Mouse (Mus musculus): ENCODE results near the gene BC034090. TPM values are rescaled to one million over a fixed set of nuclear protein-coding genes. Genes with fewer than 3 reads are reported as not detected.

Gene BC034090
- polyA plus RNA-seq (2014; fragmentation: Nextera tagmentation; extraction: Ambion mirVana): 3.3 and 3.8 TPM in 2 replicates

DNA sequence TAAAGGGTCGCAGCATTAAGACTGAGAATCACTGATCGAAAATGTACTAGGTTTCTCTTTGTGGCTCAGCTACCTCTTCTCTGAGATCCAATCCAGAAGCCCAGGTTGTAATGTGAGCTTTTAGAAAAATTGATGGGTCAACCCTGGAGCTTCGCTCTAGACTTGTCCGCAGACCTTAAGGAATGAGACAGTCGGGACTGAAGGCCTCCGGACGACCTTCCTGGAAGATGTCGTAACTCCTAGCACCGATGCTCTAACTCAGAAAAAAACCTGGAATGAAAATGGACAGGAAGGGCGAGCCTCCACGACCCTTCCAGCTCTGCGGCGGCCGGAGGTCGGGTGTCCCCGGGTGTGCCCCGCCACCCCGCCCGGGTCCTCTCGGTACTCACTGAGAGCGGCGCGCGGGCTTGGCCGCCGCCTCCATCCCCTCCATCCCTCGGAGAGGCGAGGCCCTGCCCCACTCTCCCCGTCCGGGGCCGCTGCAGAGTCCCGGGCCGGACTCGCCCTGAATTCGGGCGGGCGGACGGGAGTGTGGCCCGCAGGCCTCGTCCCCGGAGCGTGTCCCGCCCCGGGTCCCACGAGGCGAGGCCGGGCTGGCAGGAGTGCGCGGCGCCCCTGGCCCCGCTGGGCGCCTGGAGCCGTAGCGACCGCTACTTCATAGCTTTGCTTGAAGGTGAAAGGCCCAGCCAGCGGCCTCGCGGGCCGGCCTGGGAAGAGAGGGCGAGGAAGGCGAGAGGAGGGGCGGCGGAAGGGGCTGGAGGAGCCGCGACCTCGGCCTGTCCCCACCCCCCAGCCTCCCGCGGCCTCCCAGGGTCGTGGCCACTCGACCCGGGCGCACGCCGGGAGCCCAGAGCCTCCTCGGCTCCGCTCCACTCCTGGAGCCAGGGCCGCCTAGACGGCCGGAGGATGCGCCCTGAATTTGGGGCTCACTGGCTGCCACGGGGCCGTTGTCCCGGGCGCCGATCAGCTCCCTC lies at the start of gene BC034090:
Gene BC034090 (minus strand): TSS at position 648 of the 974 bp plus-strand sequence.
- peak; percentile 80; the same call in 1 of the 2 replicates for ATAC-seq (ENCODE audit: insufficient number of reproducible peaks, insufficient read depth, low FRiP score, low read depth)

DNA sequence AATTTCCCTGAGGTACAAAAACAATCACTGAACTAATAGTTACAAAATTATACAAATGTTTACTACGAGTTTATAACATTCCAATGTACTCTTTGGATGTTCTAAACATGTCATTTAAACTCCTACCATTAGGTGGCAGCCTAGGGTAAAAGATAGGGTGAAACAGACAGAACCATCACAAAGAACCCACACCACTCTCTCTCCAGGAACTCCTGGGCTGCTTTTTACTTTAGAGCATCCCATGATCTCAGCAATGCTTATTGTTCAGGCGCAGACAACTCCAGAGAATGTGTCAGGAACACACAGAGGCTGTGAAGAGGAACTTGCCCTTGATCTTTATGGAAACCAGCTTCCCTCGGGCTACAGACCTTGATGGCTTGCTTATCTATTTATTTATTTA lies 49.2 kb upstream of the BC034090 start:
- no peak overlapping the region for H3K4me2 ChIP-seq (replicated peaks; ENCODE audit: low read depth, low read length)
- H3K9ac ChIP-seq (replicated peaks; ENCODE audit: low read depth, low read length): no peak overlapping the region
- 15% methylated on average over 3 of the region's 3 CpGs for WGBS
- H3K9me3 ChIP-seq (ENCODE audit: control insufficient read depth, low read depth, low read length): no peaks in the 10 kb centered on the region
- peak; percentile 33; the same call in 1 of the 2 replicates for ATAC-seq (ENCODE audit: insufficient number of reproducible peaks, insufficient read depth, low FRiP score, low read depth)
- no peaks in the 10 kb centered on the region for H3K27me3 ChIP-seq (ENCODE audit: control insufficient read depth, insufficient read depth, low read length)
- H3K36me3 ChIP-seq (ENCODE audit: control insufficient read depth, insufficient read depth, low read length): no peaks in the 10 kb centered on the region
- H3K4me3 ChIP-seq (ENCODE audit: low read depth, low read length): no peak overlapping the region
- no peaks in the 10 kb centered on the region for H3K4me1 ChIP-seq (ENCODE audit: control insufficient read depth, insufficient read depth, low read length)
- no peak overlapping the region for H3K27ac ChIP-seq (ENCODE audit: low read length)

More for the DNA sequence above, at the start of gene BC034090:
- H3K27me3 ChIP-seq (ENCODE audit: control insufficient read depth, insufficient read depth, low read length): no peaks in the 10 kb centered on the region
- WGBS: 2% methylated on average over 80 of the region's 85 CpGs
- H3K4me1 ChIP-seq (ENCODE audit: control insufficient read depth, insufficient read depth, low read length): no peaks in the 10 kb centered on the region
- peak within 1 kb of the TSS; percentile 77 for H3K9ac ChIP-seq (replicated peaks; ENCODE audit: low read depth, low read length)
- peak within 1 kb of the TSS; percentile 77 for H3K4me2 ChIP-seq (replicated peaks; ENCODE audit: low read depth, low read length)
- peak within 1 kb of the TSS; percentile 57 for H3K4me3 ChIP-seq (ENCODE audit: low read depth, low read length)
- H3K27ac ChIP-seq (ENCODE audit: low read length): peak within 1 kb of the TSS; percentile 55; the same call in 1 of the 2 replicates
- H3K36me3 ChIP-seq (ENCODE audit: control insufficient read depth, insufficient read depth, low read length): no peaks in the 10 kb centered on the region; the same call in 1 of the 2 replicates
- H3K9me3 ChIP-seq (ENCODE audit: control insufficient read depth, low read depth, low read length): no peaks in the 10 kb centered on the region

DNA sequence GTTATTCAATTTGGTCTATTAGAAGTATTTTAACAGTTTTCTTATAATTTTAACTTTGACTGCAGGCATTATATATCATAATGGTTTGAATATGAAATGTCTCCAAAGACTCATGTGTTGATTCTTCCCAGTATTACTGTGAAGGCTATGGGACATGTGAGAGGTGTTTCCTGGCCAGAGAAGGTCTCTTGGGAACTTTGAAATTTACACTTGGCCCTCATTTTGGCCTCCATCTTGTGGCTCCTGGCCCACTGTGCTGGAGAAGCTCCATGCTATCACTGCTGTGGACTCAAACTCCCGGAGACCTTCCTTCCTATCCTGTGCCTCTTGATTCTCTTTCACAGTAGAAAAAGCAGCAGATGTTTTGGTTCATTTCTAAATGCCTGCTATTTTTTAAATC lies 45.2 kb upstream of the BC034090 start:
- 95% methylated on average over 1 of the region's 1 CpGs for WGBS
- H3K27ac ChIP-seq (ENCODE audit: low read length): no peak overlapping the region
- no peaks in the 10 kb centered on the region for H3K4me1 ChIP-seq (ENCODE audit: control insufficient read depth, insufficient read depth, low read length)

DNA sequence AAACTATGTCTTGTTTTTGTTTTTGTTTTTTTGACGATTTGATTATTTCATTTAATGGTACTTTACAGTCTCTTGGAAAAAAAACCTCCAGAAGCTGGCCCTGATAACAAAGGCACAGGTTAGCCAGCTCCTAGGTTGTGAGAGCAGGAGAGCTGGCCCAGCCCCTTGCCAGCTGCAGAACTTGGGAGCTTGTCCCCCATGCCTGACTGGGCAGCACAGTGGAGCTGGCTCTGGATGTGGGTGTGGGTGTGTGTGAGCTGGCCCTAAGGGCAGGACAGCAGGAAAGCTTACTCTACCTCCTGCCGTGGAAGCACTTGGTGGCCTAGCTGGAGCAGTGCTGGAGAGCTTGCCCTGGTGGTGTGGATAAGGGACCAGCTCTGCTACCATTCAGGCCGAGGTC lies 43.8 kb upstream of the BC034090 start:
- H3K27ac ChIP-seq (ENCODE audit: low read length): no peak overlapping the region
- no peaks in the 10 kb centered on the region for H3K4me1 ChIP-seq (ENCODE audit: control insufficient read depth, insufficient read depth, low read length)
- WGBS: 74% methylated on average over 3 of the region's 3 CpGs
- H3K4me2 ChIP-seq (replicated peaks; ENCODE audit: low read depth, low read length): no peak overlapping the region
- no peak overlapping the region for H3K9ac ChIP-seq (replicated peaks; ENCODE audit: low read depth, low read length)
- no peaks in the 10 kb centered on the region for H3K9me3 ChIP-seq (ENCODE audit: control insufficient read depth, low read depth, low read length)
- no peaks in the 10 kb centered on the region for H3K27me3 ChIP-seq (ENCODE audit: control insufficient read depth, insufficient read depth, low read length)
- H3K36me3 ChIP-seq (ENCODE audit: control insufficient read depth, insufficient read depth, low read length): peaks cover 3% of the 10 kb centered on the region; the same call in 1 of the 2 replicates
- no peak overlapping the region for H3K4me3 ChIP-seq (ENCODE audit: low read depth, low read length)
- ATAC-seq (ENCODE audit: insufficient number of reproducible peaks, insufficient read depth, low FRiP score, low read depth): no peak

More for the DNA sequence above, 45.2 kb upstream of the BC034090 start:
- H3K9me3 ChIP-seq (ENCODE audit: control insufficient read depth, low read depth, low read length): no peaks in the 10 kb centered on the region
- peaks cover 3% of the 10 kb centered on the region; the same call in 1 of the 2 replicates for H3K36me3 ChIP-seq (ENCODE audit: control insufficient read depth, insufficient read depth, low read length)
- H3K27me3 ChIP-seq (ENCODE audit: control insufficient read depth, insufficient read depth, low read length): no peaks in the 10 kb centered on the region
- H3K9ac ChIP-seq (replicated peaks; ENCODE audit: low read depth, low read length): no peak overlapping the region
- no peak overlapping the region for H3K4me3 ChIP-seq (ENCODE audit: low read depth, low read length)
- ATAC-seq (ENCODE audit: insufficient number of reproducible peaks, insufficient read depth, low FRiP score, low read depth): no peak
- no peak overlapping the region for H3K4me2 ChIP-seq (replicated peaks; ENCODE audit: low read depth, low read length)

DNA sequence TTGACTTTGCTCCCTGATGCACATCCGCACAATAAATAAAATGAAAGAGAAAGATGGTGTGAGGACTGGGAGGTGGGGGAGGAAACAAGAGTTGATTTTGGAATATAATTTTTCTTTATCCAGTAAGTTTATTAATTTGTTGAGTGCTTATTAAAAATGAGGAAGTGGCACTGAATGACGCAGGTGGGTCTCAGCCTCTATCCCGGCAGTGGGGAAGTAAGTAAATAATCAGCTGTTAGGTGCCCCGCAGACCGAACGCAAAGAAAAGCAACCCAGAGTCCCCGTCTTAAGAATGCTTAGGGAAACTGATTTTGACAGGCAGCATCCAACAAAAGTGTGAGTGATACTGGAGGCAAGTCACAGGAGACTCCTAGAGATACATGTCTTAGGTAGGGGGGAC lies 39.6 kb upstream of the BC034090 start:
- Histone ChIP-seq H3K27ac (ENCODE audit: low read length) (no peak overlapping the region), H3K27me3 (ENCODE audit: control insufficient read depth, insufficient read depth, low read length) (no peaks in the 10 kb centered on the region), H3K9me3 (ENCODE audit: control insufficient read depth, low read depth, low read length) (no peaks in the 10 kb centered on the region), H3K4me1 (ENCODE audit: control insufficient read depth, insufficient read depth, low read length) (no peaks in the 10 kb centered on the region), H3K36me3 (ENCODE audit: control insufficient read depth, insufficient read depth, low read length) (peaks cover 3% of the 10 kb centered on the region; the same call in 1 of the 2 replicates), H3K4me2 (replicated peaks; ENCODE audit: low read depth, low read length) (no peak overlapping the region), H3K9ac (replicated peaks; ENCODE audit: low read depth, low read length) (no peak overlapping the region), H3K4me3 (ENCODE audit: low read depth, low read length) (no peak overlapping the region)
- WGBS: 81% methylated on average over 7 of the region's 7 CpGs
- no peak for ATAC-seq (ENCODE audit: insufficient number of reproducible peaks, insufficient read depth, low FRiP score, low read depth)

DNA sequence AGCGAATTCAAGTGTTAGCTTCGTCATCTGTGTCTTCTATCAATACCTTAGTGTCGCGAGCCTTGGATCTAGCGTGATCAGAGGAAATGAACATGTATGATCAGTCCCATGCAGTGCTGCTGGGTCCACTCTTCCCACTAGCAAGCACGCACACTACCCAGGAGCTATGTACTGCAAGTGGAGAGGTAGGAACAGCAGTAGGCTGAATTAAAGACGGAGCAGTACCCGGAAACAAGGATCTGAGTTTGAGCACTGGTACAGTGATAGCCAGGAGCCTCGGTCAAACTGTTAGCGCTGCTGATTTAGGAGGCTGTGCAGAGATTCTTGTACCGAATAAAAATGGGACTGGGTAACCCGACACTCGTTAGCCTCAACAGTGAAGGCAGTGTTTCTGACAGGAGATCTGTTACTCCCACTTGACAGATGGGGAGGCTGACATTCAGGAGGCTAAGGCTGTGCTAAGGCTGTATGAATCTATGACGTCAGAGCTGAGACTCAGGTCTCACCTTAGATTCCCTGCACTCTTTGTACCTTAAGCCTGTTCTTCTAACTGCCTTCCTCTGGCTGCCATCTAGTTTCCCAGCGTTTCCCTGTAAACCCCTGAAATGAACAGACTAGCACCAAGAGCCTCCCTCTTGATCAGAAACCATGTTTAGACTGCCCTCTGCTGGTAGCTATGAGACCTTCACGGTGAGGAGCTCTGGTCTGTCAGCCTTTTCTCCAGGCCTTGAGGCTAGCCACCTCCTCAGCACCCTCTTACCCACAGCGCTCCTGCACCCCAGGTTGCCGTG lies 37.0 kb upstream of the BC034090 start:
- H3K9ac ChIP-seq (replicated peaks; ENCODE audit: low read depth, low read length): no peak overlapping the region
- H3K9me3 ChIP-seq (ENCODE audit: control insufficient read depth, low read depth, low read length): no peaks in the 10 kb centered on the region
- no peak overlapping the region for H3K4me2 ChIP-seq (replicated peaks; ENCODE audit: low read depth, low read length)
- ATAC-seq (ENCODE audit: insufficient number of reproducible peaks, insufficient read depth, low FRiP score, low read depth): peak; percentile 76; the same call in 1 of the 2 replicates
- no peaks in the 10 kb centered on the region for H3K27me3 ChIP-seq (ENCODE audit: control insufficient read depth, insufficient read depth, low read length)
- 57% methylated on average over 18 of the region's 18 CpGs for WGBS
- no peak overlapping the region for H3K4me3 ChIP-seq (ENCODE audit: low read depth, low read length)
- H3K4me1 ChIP-seq (ENCODE audit: control insufficient read depth, insufficient read depth, low read length): no peaks in the 10 kb centered on the region
- no peak overlapping the region for H3K27ac ChIP-seq (ENCODE audit: low read length)
- no peaks in the 10 kb centered on the region; the same call in 1 of the 2 replicates for H3K36me3 ChIP-seq (ENCODE audit: control insufficient read depth, insufficient read depth, low read length)

DNA sequence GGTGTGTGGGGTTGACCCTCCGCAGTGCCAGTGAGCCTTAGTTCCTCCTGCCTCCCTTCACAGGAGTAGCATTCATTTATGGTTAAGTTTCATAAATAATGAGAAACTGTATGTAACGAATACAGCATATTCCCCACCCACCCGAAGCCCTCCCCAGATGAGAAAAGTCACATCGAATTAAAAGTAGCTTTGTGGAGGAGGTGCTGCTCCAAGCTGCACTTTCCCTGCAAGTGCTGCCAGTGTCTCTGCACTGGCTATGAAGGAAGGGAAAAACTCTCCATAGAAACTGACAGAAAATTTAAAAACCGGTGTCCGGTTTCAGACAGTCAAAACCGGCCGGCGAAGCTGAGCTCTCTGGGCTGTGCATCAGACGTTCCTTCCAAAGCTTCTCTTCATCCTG lies 36.1 kb upstream of the BC034090 start:
- no peak overlapping the region for H3K4me3 ChIP-seq (ENCODE audit: low read depth, low read length)
- no peak overlapping the region for H3K4me2 ChIP-seq (replicated peaks; ENCODE audit: low read depth, low read length)
- H3K4me1 ChIP-seq (ENCODE audit: control insufficient read depth, insufficient read depth, low read length): no peaks in the 10 kb centered on the region
- H3K27ac ChIP-seq (ENCODE audit: low read length): no peak overlapping the region
- no peak overlapping the region for H3K9ac ChIP-seq (replicated peaks; ENCODE audit: low read depth, low read length)
- ATAC-seq (ENCODE audit: insufficient number of reproducible peaks, insufficient read depth, low FRiP score, low read depth): no peak
- 52% methylated on average over 10 of the region's 10 CpGs for WGBS
- H3K36me3 ChIP-seq (ENCODE audit: control insufficient read depth, insufficient read depth, low read length): no peaks in the 10 kb centered on the region; the same call in 1 of the 2 replicates
- H3K27me3 ChIP-seq (ENCODE audit: control insufficient read depth, insufficient read depth, low read length): no peaks in the 10 kb centered on the region
- no peaks in the 10 kb centered on the region for H3K9me3 ChIP-seq (ENCODE audit: control insufficient read depth, low read depth, low read length)

DNA sequence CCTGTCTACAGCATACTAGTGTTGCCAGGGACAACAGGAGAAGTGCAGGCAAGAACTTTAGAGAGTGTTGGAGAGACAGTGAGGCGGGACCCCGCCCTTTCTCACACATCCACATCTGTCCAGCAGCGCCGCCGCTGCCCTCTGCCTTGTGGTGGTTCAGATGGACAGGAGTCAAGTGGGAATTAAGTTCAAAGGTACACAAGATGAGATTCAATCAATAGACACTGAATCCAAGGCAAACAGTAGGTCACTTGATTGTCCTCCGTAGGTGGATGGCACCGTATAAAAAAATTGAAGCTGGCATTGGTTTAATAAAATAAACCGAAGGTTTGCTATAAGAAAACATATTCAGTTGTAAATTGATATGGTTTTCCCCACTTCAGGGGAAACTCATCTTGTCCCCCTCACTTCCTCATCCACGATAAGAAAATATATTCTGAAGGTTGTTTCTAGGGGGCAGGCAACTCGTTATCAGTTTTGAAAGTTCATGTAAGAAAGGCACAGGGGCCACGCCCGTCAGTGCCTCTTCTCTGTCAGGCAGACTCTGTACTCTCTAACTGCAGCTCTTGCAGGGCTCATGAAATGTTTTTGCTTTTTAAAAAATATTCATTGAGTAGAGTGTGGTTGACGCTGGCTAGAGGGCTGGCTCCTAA lies 32.3 kb upstream of the BC034090 start:
- Histone ChIP-seq H3K27ac (ENCODE audit: low read length) (no peak overlapping the region), H3K9me3 (ENCODE audit: control insufficient read depth, low read depth, low read length) (no peaks in the 10 kb centered on the region), H3K4me3 (ENCODE audit: low read depth, low read length) (no peak overlapping the region), H3K4me2 (replicated peaks; ENCODE audit: low read depth, low read length) (no peak overlapping the region), H3K27me3 (ENCODE audit: control insufficient read depth, insufficient read depth, low read length) (no peaks in the 10 kb centered on the region), H3K36me3 (ENCODE audit: control insufficient read depth, insufficient read depth, low read length) (no peaks in the 10 kb centered on the region), H3K9ac (replicated peaks; ENCODE audit: low read depth, low read length) (no peak overlapping the region), H3K4me1 (ENCODE audit: control insufficient read depth, insufficient read depth, low read length) (no peaks in the 10 kb centered on the region)
- WGBS: 63% methylated on average over 13 of the region's 13 CpGs
- ATAC-seq (ENCODE audit: insufficient number of reproducible peaks, insufficient read depth, low FRiP score, low read depth): no peak

Measured in stomach, embryonic 14.5 days (tissue).